Mouse (Mus musculus) embryo, embryonic 10.5 days (tissue): ENCODE results near the gene Dynlt1b.
"Not testable (repeated sequence)": the region's sequence is repeated elsewhere in the genome, so short reads cannot be mapped to it uniquely, and the experiment has no call there.

ENCODE experiments used
- DNase-seq: peaks from one replicate; pipeline ENCODE4 v3.0.0-alpha.2; 2015; ENCODE audit warnings: low spot score

Gene Dynlt1b

DNA sequence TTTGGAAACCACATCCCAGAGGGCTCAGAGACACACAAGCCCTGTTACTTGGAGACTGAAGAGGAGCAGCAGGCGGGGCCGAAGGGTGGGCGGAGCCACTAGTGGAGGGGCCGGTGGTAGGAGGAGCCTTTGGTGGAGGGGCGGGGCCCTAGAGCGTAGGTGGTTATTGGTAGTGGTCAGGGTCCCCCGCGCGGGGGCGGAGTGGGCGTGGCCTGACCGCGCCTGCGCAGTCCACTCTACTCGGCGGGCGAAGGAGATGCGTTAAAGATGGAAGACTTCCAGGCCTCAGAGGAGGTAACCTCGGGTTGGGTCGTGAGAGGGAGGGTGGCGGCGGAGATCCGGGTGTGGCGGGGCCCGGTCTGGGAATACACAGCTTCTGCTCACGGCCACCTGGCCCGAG lies at the start of gene Dynlt1b:
Gene Dynlt1b (plus strand): TSS at position 168 of the 400 bp plus-strand sequence.
- peak; percentile 100 for DNase-seq

DNA sequence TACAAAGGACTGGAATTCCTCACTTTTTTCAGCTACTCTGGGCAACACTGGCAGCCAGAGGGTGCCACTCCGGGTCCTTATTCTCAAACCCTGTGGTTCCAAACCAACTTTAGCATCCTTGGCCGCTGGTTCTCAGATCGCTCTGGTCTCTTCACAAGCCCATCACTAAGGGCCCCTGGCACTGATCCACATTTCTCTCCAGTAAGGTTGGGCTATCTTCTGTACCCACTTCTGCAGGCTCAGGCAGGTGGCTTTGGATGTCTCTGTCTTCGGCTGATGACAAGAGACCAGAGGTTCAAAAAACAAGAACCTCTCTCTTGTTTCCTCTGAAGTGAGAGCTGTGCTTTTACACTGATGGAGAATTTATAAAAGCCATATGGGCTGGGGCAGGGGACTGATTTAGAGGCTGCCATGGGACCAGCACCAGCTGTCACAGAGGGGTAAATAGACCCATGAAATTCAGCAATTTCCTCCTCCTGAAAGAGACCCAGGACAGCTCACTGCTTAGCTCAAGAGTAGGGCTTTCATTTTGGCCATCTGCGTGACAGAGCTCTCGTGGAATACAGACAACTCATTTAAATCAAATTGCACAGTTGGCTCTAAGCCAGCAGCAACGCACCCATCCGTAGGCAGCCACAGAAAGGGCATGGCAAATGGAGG lies 49.6 kb upstream of the Dynlt1b start:
- DNase-seq: not testable (repeated sequence)

DNA sequence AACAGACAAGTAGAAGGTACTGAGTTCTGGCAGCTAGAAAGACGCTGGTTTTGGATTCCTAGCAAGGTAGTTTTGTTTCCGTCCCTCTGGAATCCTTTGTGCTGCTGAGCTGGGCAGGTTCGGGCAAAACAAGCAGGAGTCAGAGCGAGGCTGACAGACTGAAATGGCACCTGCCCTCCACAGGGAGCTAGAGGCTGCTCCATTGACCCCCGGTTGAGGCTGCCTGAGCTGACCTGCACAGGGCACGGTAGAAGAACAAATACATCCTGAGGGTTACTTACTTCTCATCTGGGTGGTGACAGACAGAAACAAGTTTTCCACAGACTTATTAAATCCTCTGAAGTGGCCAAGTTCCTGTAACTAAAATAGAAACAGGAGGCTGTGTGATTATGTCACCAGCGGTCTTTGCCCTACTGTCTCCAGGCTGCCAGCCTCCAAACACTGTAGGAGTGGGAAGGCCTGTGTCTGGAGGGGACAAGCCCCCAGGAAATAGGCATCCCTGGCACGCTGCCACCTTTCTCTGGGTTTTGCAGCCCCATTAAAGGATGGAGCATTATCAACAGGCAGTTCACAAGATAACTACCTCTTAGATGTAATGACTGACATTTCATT lies 48.7 kb upstream of the Dynlt1b start:
- DNase-seq: not testable (repeated sequence)

GRCm38 (mm10) chr17:6386927-6387326 lies 43.0 kb upstream of the Dynlt1b start:
- DNase-seq: not testable (repeated sequence)

- not testable (repeated sequence) for DNase-seq
These were observed 42.5 kb upstream of the Dynlt1b start for GRCm38 (mm10) chr17:6387380-6387911.

- DNase-seq: not testable (repeated sequence)
These were observed 40.4 kb upstream of the Dynlt1b start for GRCm38 (mm10) chr17:6389463-6389862.

DNA sequence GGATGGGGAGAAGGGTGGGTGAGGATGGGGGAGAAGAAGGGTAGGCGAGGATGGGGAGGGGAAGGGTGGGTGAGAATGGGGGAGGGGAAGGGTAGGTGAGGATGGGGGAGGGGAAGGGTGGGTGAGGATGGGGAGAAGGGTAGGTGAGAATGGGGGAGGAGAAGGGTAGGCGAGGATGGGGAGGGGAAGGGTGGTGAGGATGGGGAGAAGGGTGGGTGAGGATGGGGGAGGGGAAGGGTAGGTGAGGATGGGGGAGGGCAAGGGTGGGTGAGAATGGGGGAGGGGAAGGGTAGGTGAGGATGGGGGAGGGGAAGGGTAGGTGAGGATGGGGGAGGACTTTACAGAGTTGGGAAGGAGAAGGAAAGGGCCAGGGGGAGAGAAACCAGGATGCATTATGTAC lies 39.2 kb upstream of the Dynlt1b start:
- not testable (repeated sequence) for DNase-seq

DNA sequence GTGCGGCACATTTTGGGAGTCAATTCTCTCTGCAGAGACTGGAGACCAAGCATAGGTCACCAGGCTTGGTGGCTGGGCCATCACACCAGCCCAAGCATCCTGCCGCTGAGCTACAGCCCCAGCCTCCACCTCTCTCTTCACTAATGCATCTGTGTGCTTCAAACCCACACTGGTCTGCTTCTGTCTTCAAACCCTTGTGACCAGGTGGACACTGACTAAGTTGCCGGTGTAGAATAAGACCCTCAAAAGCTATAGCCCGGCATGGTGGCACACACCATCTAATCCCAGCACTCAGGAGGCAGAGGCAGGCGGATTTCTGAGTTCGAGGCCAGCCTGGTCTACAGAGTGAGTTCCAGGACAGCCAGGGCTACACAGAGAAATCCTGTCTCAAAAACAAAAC lies 38.2 kb upstream of the Dynlt1b start:
- DNase-seq: not testable (repeated sequence)

- DNase-seq: not testable (repeated sequence)
These were observed 37.2 kb upstream of the Dynlt1b start for GRCm38 (mm10) chr17:6392473-6393340.

DNA sequence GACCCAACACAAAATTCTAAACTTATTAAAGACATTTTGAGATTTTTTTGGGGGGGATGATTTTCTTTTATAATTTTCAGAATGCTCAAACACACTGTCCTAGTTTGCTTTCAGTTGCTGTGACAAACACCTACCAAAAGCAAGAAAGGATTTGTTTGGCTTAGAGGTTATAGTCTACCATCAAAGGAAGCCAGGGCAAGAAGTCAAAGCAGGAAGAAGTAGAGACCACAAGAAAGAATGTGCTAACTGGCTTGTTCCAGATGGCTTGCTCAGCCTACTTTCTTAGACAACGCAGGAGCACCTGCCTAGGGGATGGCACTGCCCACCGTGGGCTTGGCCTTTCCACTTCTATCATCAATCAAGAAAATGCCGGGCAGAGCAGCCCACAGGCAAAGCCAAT lies 31.8 kb upstream of the Dynlt1b start:
- DNase-seq: not testable (repeated sequence)

DNA sequence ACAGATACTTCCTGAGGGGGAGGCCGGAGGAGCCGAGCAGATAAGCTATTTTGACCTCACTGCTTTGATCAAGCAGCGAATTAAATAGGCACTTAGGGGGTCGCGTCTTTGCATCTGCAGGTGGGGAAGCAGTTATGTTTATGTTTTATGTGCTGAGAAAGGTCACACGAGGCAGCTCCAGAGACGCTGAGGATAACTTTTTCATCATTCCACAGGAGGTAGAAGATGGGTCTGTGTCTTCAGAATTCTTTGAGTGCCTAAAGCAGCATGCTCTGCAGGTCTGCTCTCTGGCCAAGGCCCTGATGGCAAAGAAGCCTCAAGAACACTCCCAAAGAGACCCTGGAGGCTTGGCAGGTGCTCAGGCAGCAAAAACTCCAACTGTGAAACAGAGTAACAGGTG lies 31.1 kb upstream of the Dynlt1b start:
- peak; percentile 1 for DNase-seq

GRCm38 (mm10) chr17:6399281-6400096 lies 30.4 kb upstream of the Dynlt1b start:
- peak; percentile 65 for DNase-seq

DNA sequence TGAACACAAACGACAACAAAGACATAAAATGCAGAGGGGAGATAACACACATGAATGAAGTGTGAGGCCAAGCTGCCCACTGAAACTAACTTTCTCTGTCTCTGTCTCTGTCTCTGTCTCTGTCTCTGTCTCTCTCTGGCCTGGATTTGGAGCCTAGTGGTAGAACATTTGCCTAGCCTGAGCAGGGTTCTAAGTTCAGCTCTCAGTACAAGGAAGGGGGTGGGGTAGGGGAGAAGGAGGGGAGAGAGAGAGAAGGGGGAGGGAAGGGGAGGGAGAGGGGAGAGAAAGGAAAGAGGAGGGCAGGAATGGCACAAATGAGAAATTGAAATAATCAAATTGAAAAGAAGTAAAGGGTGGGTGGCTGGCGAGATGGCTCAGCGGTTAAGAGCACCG lies 29.8 kb upstream of the Dynlt1b start:
- DNase-seq: not testable (repeated sequence)

- peak; percentile 0 for DNase-seq
These were observed 25.4 kb upstream of the Dynlt1b start for GRCm38 (mm10) chr17:6404493-6404892.

GRCm38 (mm10) chr17:6406972-6407371 lies 22.9 kb upstream of the Dynlt1b start:
- not testable (repeated sequence) for DNase-seq

DNA sequence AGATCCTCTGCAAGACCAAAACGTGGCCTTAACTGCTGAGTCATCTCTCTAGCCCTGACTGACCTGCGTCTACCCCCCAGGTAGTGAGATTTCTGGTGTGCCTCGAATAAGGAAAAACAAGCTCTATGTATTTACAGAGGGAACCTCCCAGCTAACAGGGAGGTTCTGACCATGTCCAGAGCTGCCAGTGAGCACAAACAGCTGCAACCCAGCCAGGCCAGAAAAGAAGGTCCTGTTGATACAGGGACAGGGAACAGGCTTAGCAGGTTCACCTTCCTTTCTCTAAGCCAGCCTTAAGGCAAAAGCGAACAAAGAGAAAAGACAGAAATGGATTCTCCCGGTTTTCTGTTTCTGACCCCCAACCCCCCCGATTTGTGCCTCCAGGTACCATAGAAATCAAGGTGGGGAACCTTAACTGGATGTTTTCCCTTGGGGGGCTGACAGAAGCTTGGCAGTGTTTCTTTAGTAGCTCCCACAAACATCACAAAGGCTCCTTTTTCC lies 19.1 kb upstream of the Dynlt1b start:
- peak; percentile 0 for DNase-seq

- DNase-seq: not testable (repeated sequence)
These were observed 12.8 kb upstream of the Dynlt1b start for GRCm38 (mm10) chr17:6417118-6417517.

DNA sequence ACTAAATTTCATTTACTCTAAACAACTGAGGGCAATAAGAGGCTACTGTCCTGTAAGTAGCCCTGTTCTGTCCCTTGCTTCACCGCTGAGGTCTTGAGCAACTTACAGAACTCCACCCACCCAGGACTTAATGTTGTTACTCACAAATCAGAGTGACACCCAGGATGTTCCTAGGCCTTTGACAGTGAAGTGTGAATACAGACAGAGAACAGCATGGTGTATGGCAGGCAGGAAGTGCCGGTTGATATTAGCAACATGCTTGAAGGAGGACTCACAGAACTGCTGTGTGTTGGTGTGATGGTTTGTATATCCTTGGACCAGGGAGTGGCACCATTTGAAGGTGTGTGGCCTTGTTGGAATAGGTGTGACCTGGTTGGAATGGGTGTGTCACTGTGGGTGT lies 9.4 kb upstream of the Dynlt1b start:
- DNase-seq: not testable (repeated sequence)

GRCm38 (mm10) chr17:6421547-6422326 lies 8.2 kb upstream of the Dynlt1b start:
- peak; percentile 45 for DNase-seq

- not testable (repeated sequence) for DNase-seq
These were observed 7.5 kb upstream of the Dynlt1b start for GRCm38 (mm10) chr17:6422370-6422769.
